Mouse (Mus musculus) CD4-positive, CD25-positive, alpha-beta regulatory T cell, adult 4 months (primary cell): ENCODE data around the gene Entpd8. TPM values are rescaled to one million over a fixed set of nuclear protein-coding genes. Genes with fewer than 3 reads are reported as not detected.

ENCODE experiments used
- ATAC-seq: one replicate; pipeline ENCODE4 v1.8.0; 2017
- polyA plus RNA-seq, 2 experiments: library from polyadenylated mRNA; unstranded; fragments of 100-300 nt; shearing (Covaris generic); gene quantifications; one replicate each; pipeline ENCODE4 v1.2.1; 2017

Gene Entpd8
- polyA plus RNA-seq, 2 experiments from 2014 or later, result 0.52 TPM; not detected in 1

- peak; percentile 86 for ATAC-seq
These were observed 15.2 kb downstream of the Entpd8 start, which contains the start of gene Noxa1 for GRCm38 (mm10) chr2:25095109-25095850. TSS of gene Noxa1 (minus strand) at chr2:25095149.

GRCm38 (mm10) chr2:25098005-25098615 is 18.0 kb downstream of the Entpd8 start:
- no peak for ATAC-seq

- ATAC-seq, result no peak
These were observed 18.9 kb downstream of the Entpd8 start for GRCm38 (mm10) chr2:25098956-25099355.

- ATAC-seq, result peak; percentile 53
These were observed 19.6 kb downstream of the Entpd8 start for GRCm38 (mm10) chr2:25099703-25100102.

GRCm38 (mm10) chr2:25104122-25104521 is 24.0 kb downstream of the Entpd8 start:
- no peak for ATAC-seq

GRCm38 (mm10) chr2:25106045-25106444 is 25.9 kb downstream of the Entpd8 start:
- no peak for ATAC-seq

- ATAC-seq, result no peak
These were observed 29.4 kb downstream of the Entpd8 start for GRCm38 (mm10) chr2:25109487-25109886.

- ATAC-seq, result no peak
These were observed 30.5 kb downstream of the Entpd8 start for GRCm38 (mm10) chr2:25110505-25111183.

- peak; percentile 95 for ATAC-seq
These were observed 31.2 kb downstream of the Entpd8 start for GRCm38 (mm10) chr2:25111184-25111791.

- ATAC-seq, result no peak
These were observed 34.2 kb downstream of the Entpd8 start for GRCm38 (mm10) chr2:25114308-25114707.

GRCm38 (mm10) chr2:25115442-25115841 is 35.3 kb downstream of the Entpd8 start:
- ATAC-seq, result no peak

GRCm38 (mm10) chr2:25120963-25121362 is 40.9 kb downstream of the Entpd8 start:
- ATAC-seq, result peak; percentile 64

GRCm38 (mm10) chr2:25122666-25123065 is 42.6 kb downstream of the Entpd8 start:
- no peak for ATAC-seq

GRCm38 (mm10) chr2:25123527-25123926 is 43.4 kb downstream of the Entpd8 start:
- ATAC-seq, result no peak

- no peak for ATAC-seq
These were observed 44.3 kb downstream of the Entpd8 start for GRCm38 (mm10) chr2:25124411-25124810.

GRCm38 (mm10) chr2:25125146-25125545 is 45.0 kb downstream of the Entpd8 start:
- ATAC-seq, result no peak

GRCm38 (mm10) chr2:25126011-25127010 is 46.2 kb downstream of the Entpd8 start:
- no peak for ATAC-seq

- no peak for ATAC-seq
These were observed 47.1 kb downstream of the Entpd8 start for GRCm38 (mm10) chr2:25127206-25127605.

- no peak for ATAC-seq
These were observed 48.0 kb downstream of the Entpd8 start for GRCm38 (mm10) chr2:25128072-25128471.

- no peak for ATAC-seq
These were observed 51.5 kb downstream of the Entpd8 start for GRCm38 (mm10) chr2:25131601-25132000.
